Comparison of ENCODE assay signal across 27 mouse cellular contexts in genomic region chr6:138426894-138427293, GRCm38 (mm10).
DNase-seq lines count a peak whose midpoint lies in the region; ATAC-seq lines count a peak whose summit lies in the region.
"Had no signal": no experiment of that assay in that cellular context is flagged by ENCODE, and none has a peak within 500 bp of the region (broad histone marks: within the 10 kb centered on the region; RNA-seq: fewer than 3 reads in every experiment).

No protein-coding gene starts in this region.

- H3K9ac ChIP-seq in hindbrain, embryonic 12.5 days = no peak overlapping the region
- no peak overlapping the region for H3K9ac ChIP-seq in neural tube, embryonic 15.5 days (replicated peaks)
- no peak overlapping the region for H3K9ac ChIP-seq in forebrain, embryonic 13.5 days
- no peak overlapping the region for H3K9ac ChIP-seq in midbrain, embryonic 16.5 days (ENCODE audit: low read depth, low read length)
- H3K9ac ChIP-seq: heart, embryonic 12.5 days; hindbrain, embryonic 15.5 days; intestine, embryonic 15.5 days; limb, embryonic 12.5 days; liver, embryonic 12.5 days; stomach, embryonic 15.5 days had no signal

- H3K4me2 ChIP-seq in hindbrain, embryonic 12.5 days (replicated peaks) = no peak overlapping the region
- H3K4me2 ChIP-seq in neural tube, embryonic 15.5 days = peak overlapping the region; percentile 0; the same call in 1 of the 2 replicates
- H3K4me2 ChIP-seq in forebrain, embryonic 13.5 days = peak overlapping the region; percentile 47
- H3K4me2 ChIP-seq in midbrain, embryonic 16.5 days (ENCODE audit: low read length) = peak overlapping the region; percentile 39
- H3K4me2 ChIP-seq: heart, embryonic 12.5 days; hindbrain, embryonic 15.5 days; intestine, embryonic 15.5 days; limb, embryonic 12.5 days; liver, embryonic 12.5 days; stomach, embryonic 15.5 days had no signal

- 26% methylated on average over 3 of the region's 3 CpGs for WGBS in hindbrain, embryonic 12.5 days
- 36% methylated on average over 3 of the region's 3 CpGs for WGBS in hindbrain, embryonic 10.5 days
- 21% methylated on average over 3 of the region's 3 CpGs for WGBS in neural tube, embryonic 15.5 days
- 2% methylated on average over 3 of the region's 3 CpGs for WGBS in forebrain, embryonic 13.5 days
- WGBS in midbrain, embryonic 16.5 days = 13% methylated on average over 3 of the region's 3 CpGs

- H3K4me3 ChIP-seq in hindbrain, embryonic 12.5 days = no peak overlapping the region
- no peak overlapping the region for H3K4me3 ChIP-seq in hindbrain, embryonic 10.5 days
- H3K4me3 ChIP-seq in neural tube, embryonic 15.5 days (replicated peaks) = no peak overlapping the region
- no peak overlapping the region for H3K4me3 ChIP-seq in forebrain, embryonic 13.5 days
- peak overlapping the region; percentile 33; the same call in 1 of the 2 replicates for H3K4me3 ChIP-seq in midbrain, embryonic 16.5 days (ENCODE audit: low read depth, low read length)
- H3K4me3 ChIP-seq: heart, embryonic 12.5 days; hindbrain, embryonic 15.5 days; intestine, embryonic 15.5 days; limb, embryonic 12.5 days; liver, embryonic 12.5 days; stomach, embryonic 15.5 days had no signal

- DNase-seq in hindbrain, embryonic 10.5 days (ENCODE audit: low spot score) = no peak
- DNase-seq in neural tube, embryonic 10.5 days (ENCODE audit: extremely low spot score, low spot score) = no peak
- no peak for DNase-seq in thymus, postnatal 4 days
- no peak for DNase-seq in ovary, postnatal 36 days (ENCODE audit: low spot score)
- DNase-seq: adrenal gland, postnatal 36 days; cerebellum, adult 11 months; cerebellum, adult 9-11 months; gastrocnemius, postnatal 14 days; heart, adult 11 months; heart, postnatal 10 days; kidney, adult 8-10 months; kidney, postnatal 14 days; lung, adult 18-20 months; lung, postnatal 14 days; right cerebral cortex, adult 18-20 months; right cerebral cortex, postnatal 4 days; thymus, postnatal 25 days had no signal

- H3K27ac ChIP-seq in hindbrain, embryonic 12.5 days = no peak overlapping the region
- no peak overlapping the region for H3K27ac ChIP-seq in hindbrain, embryonic 10.5 days
- H3K27ac ChIP-seq in neural tube, embryonic 15.5 days (replicated peaks) = no peak overlapping the region
- H3K27ac ChIP-seq in forebrain, embryonic 13.5 days = no peak overlapping the region
- H3K27ac ChIP-seq in midbrain, embryonic 16.5 days (ENCODE audit: low read length) = peak overlapping the region; percentile 81
- H3K27ac ChIP-seq: hindbrain, embryonic 15.5 days; intestine, embryonic 15.5 days; limb, embryonic 12.5 days; liver, embryonic 12.5 days; stomach, embryonic 15.5 days had no signal

- ATAC-seq in hindbrain, embryonic 12.5 days (ENCODE audit: low FRiP score) = peak; percentile 29; the same call in 1 of the 2 replicates
- ATAC-seq in neural tube, embryonic 15.5 days (ENCODE audit: low FRiP score) = no peak
- peak; percentile 19; the same call in 1 of the 2 replicates for ATAC-seq in forebrain, embryonic 13.5 days
- peak; percentile 73 for ATAC-seq in midbrain, embryonic 16.5 days
- ATAC-seq: intestine, embryonic 15.5 days; liver, embryonic 12.5 days had no signal

- peaks cover 13% of the 10 kb centered on the region for H3K4me1 ChIP-seq in hindbrain, embryonic 12.5 days
- H3K4me1 ChIP-seq in hindbrain, embryonic 10.5 days (replicated peaks) = peaks cover 25% of the 10 kb centered on the region
- peaks cover 42% of the 10 kb centered on the region for H3K4me1 ChIP-seq in neural tube, embryonic 15.5 days
- peaks cover 52% of the 10 kb centered on the region for H3K4me1 ChIP-seq in forebrain, embryonic 13.5 days
- H3K4me1 ChIP-seq in midbrain, embryonic 16.5 days (ENCODE audit: control insufficient read depth, insufficient read depth, low read length) = peaks cover 16% of the 10 kb centered on the region; the same call in 1 of the 2 replicates
- H3K4me1 ChIP-seq: intestine, embryonic 15.5 days; liver, embryonic 12.5 days; stomach, embryonic 15.5 days had no signal

- H3K27me3 ChIP-seq in hindbrain, embryonic 12.5 days = no peaks in the 10 kb centered on the region; the same call in 1 of the 2 replicates
- H3K27me3 ChIP-seq in hindbrain, embryonic 10.5 days (ENCODE audit: insufficient read depth, poor library complexity, severe bottlenecking) = peaks cover 11% of the 10 kb centered on the region; the same call in 1 of the 2 replicates
- H3K27me3 ChIP-seq in neural tube, embryonic 15.5 days (replicated peaks) = 0 out of 2 replicates have a peak, but pooled peaks cover 7% of the 10 kb centered on the region
- H3K27me3 ChIP-seq in forebrain, embryonic 13.5 days = no peaks in the 10 kb centered on the region
- H3K27me3 ChIP-seq in midbrain, embryonic 16.5 days (ENCODE audit: control insufficient read depth, insufficient read depth, low read depth, low read length) = no peaks in the 10 kb centered on the region
- H3K27me3 ChIP-seq: hindbrain, embryonic 15.5 days had no signal

- no peaks in the 10 kb centered on the region for H3K36me3 ChIP-seq in hindbrain, embryonic 12.5 days
- H3K36me3 ChIP-seq in hindbrain, embryonic 10.5 days = no peaks in the 10 kb centered on the region
- no peaks in the 10 kb centered on the region for H3K36me3 ChIP-seq in neural tube, embryonic 15.5 days
- H3K36me3 ChIP-seq in forebrain, embryonic 13.5 days (ENCODE audit: poor library complexity, severe bottlenecking) = no peaks in the 10 kb centered on the region
- H3K36me3 ChIP-seq in midbrain, embryonic 16.5 days (ENCODE audit: control insufficient read depth, insufficient read depth, low read length) = no peaks in the 10 kb centered on the region
- H3K36me3 ChIP-seq: heart, embryonic 12.5 days; hindbrain, embryonic 15.5 days; intestine, embryonic 15.5 days; limb, embryonic 12.5 days; liver, embryonic 12.5 days; stomach, embryonic 15.5 days had no signal

- H3K9me3 ChIP-seq in hindbrain, embryonic 12.5 days (replicated peaks) = no peaks in the 10 kb centered on the region
- no peaks in the 10 kb centered on the region for H3K9me3 ChIP-seq in hindbrain, embryonic 10.5 days
- H3K9me3 ChIP-seq in neural tube, embryonic 15.5 days (replicated peaks) = no peaks in the 10 kb centered on the region
- no peaks in the 10 kb centered on the region for H3K9me3 ChIP-seq in forebrain, embryonic 13.5 days (replicated peaks)
- H3K9me3 ChIP-seq in midbrain, embryonic 16.5 days (replicated peaks; ENCODE audit: control insufficient read depth, low read length, poor library complexity, severe bottlenecking) = no peaks in the 10 kb centered on the region
- H3K9me3 ChIP-seq: heart, embryonic 12.5 days; hindbrain, embryonic 15.5 days; intestine, embryonic 15.5 days; limb, embryonic 12.5 days; liver, embryonic 12.5 days; stomach, embryonic 15.5 days had no signal
